Mouse (Mus musculus): ENCODE data around the gene Hist1h2ak. TPM values are rescaled to one million over a fixed set of nuclear protein-coding genes. Genes with fewer than 3 reads are reported as not detected.
"Not testable (repeated sequence)": the region's sequence is repeated elsewhere in the genome, so short reads cannot be mapped to it uniquely, and the experiment has no call there.

Gene Hist1h2ak
- polyA plus RNA-seq, 1 experiment from 2014 or later, result 19.9 TPM

DNA sequence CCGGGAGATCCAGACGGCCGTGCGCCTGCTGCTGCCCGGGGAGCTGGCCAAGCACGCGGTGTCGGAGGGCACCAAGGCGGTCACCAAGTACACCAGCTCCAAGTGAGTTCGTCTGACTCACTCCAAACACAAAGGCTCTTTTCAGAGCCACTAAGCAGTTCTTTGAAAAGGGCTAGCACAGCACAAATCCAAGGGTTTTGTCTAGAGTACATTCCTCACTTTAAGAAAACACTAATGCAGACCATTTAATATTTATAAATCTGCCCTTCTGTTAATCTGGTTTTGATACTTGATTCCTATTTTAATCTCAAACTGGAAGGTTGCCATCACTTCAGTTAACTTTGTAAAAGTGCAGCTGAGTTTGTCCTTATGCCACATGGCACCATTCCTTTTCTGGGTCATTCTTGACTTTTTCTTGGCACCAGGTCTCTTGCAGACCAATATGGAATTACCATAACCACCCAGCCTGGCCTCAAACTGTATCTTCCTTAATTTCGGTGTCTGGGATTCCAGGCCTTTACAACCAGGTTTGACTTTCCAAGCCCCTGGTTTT is 31.2 kb downstream of the Hist1h2ak start:
- 2% methylated on average over 11 of the region's 11 CpGs for WGBS

DNA sequence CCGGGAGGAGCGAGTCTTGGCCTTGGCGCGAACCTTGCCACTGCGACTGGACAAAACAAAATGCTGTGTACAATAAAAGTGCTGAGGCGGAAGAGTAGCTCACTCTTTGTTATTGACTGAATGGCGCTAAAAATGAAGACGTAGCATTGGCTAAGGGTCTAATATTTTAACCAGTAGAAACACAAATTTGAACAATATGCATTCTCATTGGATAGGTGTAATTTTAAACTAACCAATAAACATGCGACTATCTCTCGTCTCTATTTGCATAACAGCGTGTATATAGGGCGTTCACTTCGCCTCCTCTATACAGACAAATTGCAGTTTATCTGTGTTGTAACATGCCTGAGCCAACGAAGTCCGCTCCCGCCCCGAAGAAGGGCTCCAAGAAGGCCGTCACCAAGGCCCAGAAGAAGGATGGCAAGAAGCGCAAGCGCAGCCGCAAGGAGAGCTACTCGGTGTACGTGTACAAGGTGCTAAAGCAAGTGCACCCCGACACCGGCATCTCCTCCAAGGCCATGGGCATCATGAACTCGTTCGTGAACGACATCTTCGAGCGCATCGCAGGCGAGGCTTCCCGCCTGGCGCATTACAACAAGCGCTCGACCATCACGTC is 31.8 kb downstream of the Hist1h2ak start, which contains the start of gene Hist1h2bm:
Gene Hist1h2bm, plus strand, starts transcription at position 288 of the 616 bp plus-strand sequence.
- under 1% methylated on average over 37 of the region's 37 CpGs for WGBS
- H3K27me3 ChIP-seq (ENCODE audit: low read depth, poor library complexity, severe bottlenecking); H3K36me3 ChIP-seq; H3K9me3 ChIP-seq (replicated peaks): not testable (repeated sequence)
- H3K4me3 ChIP-seq, result peak within 1 kb of the TSS; percentile 54
- H3K27ac ChIP-seq (replicated peaks), result peak within 1 kb of the TSS; percentile 97
- DNase-seq (ENCODE audit: low spot score), result peak; percentile 79
- peaks cover 43% of the 10 kb centered on the region for H3K4me1 ChIP-seq

More for the DNA sequence above, 31.2 kb downstream of the Hist1h2ak start:
- peak overlapping the region; percentile 97 for H3K27ac ChIP-seq (replicated peaks)
- no peaks in the 10 kb centered on the region for H3K36me3 ChIP-seq
- DNase-seq (ENCODE audit: low spot score), result peak; percentile 40
- H3K4me1 ChIP-seq, result peaks cover 48% of the 10 kb centered on the region
- H3K4me3 ChIP-seq, result peak overlapping the region; percentile 54
- H3K27me3 ChIP-seq (ENCODE audit: low read depth, poor library complexity, severe bottlenecking), result no peaks in the 10 kb centered on the region
- no peaks in the 10 kb centered on the region for H3K9me3 ChIP-seq (replicated peaks)

DNA sequence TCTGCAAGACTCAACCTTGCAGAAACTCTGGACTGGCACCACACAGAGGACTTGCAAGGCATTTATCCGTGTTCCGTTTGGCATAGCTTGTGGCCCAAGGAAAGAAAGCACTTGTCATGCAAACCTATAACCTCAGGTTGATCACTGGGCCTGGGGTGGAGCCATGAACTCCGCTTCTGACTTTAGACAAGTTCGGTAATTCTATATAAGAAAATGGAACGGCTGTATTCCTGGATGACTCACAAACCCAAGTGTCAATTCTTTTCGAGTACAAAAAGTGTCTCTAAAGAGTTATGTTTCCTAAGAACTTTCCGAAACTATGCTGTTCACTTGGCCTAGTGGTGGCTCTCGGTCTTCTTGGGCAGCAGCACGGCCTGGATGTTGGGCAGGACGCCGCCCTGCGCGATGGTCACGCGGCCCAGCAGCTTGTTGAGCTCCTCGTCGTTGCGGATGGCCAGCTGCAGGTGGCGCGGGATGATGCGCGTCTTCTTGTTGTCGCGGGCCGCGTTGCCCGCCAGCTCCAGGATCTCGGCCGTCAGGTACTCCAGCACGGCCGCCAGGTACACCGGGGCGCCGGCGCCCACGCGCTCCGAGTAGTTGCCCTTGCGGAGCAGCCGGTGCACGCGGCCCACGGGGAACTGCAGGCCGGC is 32.4 kb downstream of the Hist1h2ak start:
- H3K36me3 ChIP-seq; H3K9me3 ChIP-seq (replicated peaks); H3K27me3 ChIP-seq (ENCODE audit: low read depth, poor library complexity, severe bottlenecking): not testable (repeated sequence)
- DNase-seq (ENCODE audit: low spot score), result peak; percentile 54
- Histone ChIP-seq H3K27ac (replicated peaks) (peak overlapping the region; percentile 97), H3K4me3 (peak overlapping the region; percentile 54), H3K4me1 (peaks cover 38% of the 10 kb centered on the region)
- 2% methylated on average over 26 of the region's 44 CpGs for WGBS

DNA sequence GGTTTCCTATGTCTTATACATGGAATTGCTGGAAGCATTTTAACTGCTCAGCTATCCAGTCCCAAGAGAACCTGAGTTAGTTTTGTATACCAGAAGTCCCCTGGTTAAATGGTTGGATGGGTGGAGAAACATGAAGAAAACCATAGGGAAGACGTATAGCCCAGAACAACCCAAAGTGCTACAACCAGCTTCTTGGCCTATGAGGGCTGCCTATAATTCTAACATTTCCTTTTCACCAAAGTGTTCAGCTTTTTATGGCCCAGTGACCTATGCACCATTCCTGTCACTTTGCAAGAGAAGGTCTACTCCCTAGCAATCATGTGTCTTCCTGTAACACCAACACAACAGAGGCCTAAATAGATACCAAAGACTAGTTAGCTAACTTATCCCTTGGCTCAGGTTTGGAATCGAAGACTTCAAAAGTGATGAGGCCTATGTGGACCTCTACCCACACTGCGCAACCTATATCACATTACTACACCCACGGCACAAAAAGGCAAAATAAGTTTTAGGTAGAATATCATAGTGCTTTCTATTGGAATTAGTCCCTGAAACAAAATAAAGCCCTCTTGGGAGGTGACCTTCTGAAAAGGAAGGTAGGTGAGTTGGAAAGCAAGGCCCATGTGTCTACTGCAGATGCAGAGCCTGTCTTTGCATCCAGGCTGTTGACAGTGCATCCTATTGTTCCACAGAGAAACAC is 35.1 kb downstream of the Hist1h2ak start:
- peak; percentile 37 for DNase-seq (ENCODE audit: low spot score)
- Histone ChIP-seq H3K27me3 (ENCODE audit: low read depth, poor library complexity, severe bottlenecking) (no peaks in the 10 kb centered on the region), H3K9me3 (replicated peaks) (no peaks in the 10 kb centered on the region), H3K36me3 (no peaks in the 10 kb centered on the region), H3K4me1 (peaks cover 47% of the 10 kb centered on the region), H3K4me3 (peak overlapping the region; percentile 56), H3K27ac (replicated peaks) (peak overlapping the region; percentile 87)
- 55% methylated on average over 4 of the region's 4 CpGs for WGBS

DNA sequence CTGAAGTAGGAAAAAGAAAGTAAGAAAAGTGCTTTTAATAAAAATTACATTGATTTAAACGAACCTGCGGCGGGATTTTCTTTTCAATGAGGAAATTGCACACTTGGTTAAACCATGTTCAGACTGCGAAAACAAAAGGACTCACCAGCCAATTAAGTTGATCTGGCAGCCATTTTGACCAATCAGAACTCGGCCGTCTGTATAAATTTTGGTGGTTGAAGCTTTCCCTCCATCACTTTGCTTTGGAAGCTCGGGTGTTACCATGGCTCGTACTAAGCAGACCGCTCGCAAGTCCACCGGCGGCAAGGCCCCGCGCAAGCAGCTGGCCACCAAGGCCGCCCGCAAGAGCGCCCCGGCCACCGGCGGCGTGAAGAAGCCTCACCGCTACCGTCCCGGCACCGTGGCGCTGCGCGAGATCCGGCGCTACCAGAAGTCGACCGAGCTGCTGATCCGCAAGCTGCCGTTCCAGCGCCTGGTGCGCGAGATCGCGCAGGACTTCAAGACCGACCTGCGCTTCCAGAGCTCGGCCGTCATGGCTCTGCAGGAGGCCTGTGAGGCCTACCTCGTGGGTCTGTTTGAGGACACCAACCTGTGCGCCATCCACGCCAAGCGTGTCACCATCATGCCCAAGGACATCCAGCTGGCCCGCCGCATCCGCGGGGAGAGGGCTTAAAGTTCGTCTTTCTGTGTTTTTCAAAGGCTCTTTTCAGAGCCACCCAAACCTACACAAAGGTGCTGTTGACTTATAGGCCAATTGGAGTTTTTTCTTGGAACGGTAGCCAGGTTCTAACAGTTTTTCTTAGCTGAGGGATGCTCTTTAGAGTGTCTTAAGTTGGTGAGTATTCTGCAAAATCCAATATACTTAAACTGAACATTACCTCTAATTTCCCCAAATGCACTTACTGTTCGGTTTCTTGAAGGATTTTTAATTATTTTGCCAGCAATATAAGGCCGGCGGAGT is 36.0 kb downstream of the Hist1h2ak start, which contains the start of gene Hist1h3h:
Gene Hist1h3h, plus strand, starts transcription at position 263 of the 961 bp plus-strand sequence.
- Histone ChIP-seq H3K4me3 (peak within 1 kb of the TSS; percentile 57), H3K4me1 (peaks cover 42% of the 10 kb centered on the region), H3K27ac (replicated peaks) (peak within 1 kb of the TSS; percentile 94)
- H3K9me3 ChIP-seq (replicated peaks); H3K27me3 ChIP-seq (ENCODE audit: low read depth, poor library complexity, severe bottlenecking); H3K36me3 ChIP-seq: not testable (repeated sequence)
- 1% methylated on average over 29 of the region's 56 CpGs for WGBS
- DNase-seq (ENCODE audit: low spot score), result peak; percentile 87

DNA sequence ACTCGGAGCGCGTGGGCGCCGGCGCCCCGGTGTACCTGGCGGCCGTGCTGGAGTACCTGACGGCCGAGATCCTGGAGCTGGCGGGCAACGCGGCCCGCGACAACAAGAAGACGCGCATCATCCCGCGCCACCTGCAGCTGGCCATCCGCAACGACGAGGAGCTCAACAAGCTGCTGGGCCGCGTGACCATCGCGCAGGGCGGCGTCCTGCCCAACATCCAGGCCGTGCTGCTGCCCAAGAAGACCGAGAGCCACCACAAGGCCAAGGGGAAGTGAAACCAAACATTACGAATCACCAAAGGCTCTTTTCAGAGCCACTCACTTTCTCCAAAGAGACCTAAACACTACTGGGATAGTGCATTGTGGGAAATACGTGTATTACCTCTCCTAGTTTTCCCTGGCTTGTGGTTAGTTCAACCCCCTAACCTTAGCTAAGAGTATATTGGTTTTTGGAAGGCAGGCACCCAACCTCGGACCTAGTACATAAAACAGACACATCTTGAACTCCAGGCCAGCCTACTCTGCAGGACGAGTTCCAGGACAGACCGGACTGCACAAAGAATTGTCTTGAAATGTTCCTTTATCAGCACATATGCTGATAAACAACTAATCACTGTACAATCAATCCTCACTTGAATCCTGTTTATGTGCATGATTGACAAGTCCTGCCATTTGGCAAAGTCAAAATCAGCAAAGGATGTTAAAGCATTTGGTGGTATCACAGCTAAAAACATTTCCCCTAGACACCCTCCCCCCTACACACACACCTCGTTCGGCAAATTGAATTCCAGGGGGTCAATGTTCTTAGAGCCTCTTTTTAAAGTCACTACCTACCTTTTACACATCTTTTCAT is 36.9 kb downstream of the Hist1h2ak start:
- under 1% methylated on average over 15 of the region's 38 CpGs for WGBS
- DNase-seq (ENCODE audit: low spot score), result peak; percentile 58
- H3K9me3 ChIP-seq (replicated peaks), result not testable (repeated sequence)

DNA sequence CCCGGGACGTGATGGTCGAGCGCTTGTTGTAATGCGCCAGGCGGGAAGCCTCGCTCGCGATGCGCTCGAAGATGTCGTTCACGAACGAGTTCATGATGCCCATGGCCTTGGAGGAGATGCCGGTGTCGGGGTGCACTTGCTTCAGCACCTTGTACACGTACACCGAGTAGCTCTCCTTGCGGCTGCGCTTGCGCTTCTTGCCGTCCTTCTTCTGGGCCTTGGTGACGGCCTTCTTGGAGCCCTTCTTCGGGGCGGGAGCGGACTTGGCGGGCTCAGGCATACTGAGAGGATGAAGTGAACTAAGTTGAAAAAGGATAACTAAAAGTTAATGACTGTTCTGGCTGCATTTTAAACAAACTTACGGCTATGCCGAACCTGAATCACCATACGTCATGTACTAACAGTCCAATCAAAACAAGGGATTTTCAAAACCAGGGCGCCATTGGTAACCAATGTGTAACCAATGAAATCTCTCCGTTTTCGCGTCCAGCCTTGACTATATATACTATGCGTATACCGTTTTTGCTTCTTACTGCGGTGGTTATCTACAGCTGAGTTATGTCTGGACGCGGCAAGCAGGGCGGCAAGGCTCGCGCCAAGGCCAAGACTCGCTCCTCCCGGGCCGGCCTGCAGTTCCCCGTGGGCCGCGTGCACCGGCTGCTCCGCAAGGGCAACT is 37.6 kb downstream of the Hist1h2ak start, which contains the start of the genes Hist1h2bl and Hist1h2ai:
Gene Hist1h2bl, minus strand, starts transcription at position 280 of the 676 bp plus-strand sequence.
Gene Hist1h2ai, plus strand, starts transcription at position 559 of the 676 bp plus-strand sequence.
- peaks cover 41% of the 10 kb centered on the region for H3K4me1 ChIP-seq
- H3K4me3 ChIP-seq, result peak within 1 kb of the TSS; percentile 57
- peak within 1 kb of the TSS; percentile 94 for H3K27ac ChIP-seq (replicated peaks)
- not testable (repeated sequence) for H3K27me3 ChIP-seq (ENCODE audit: low read depth, poor library complexity, severe bottlenecking); H3K9me3 ChIP-seq (replicated peaks); H3K36me3 ChIP-seq
- peak; percentile 82 for DNase-seq (ENCODE audit: low spot score)
- under 1% methylated on average over 37 of the region's 50 CpGs for WGBS

More for the DNA sequence above, 36.9 kb downstream of the Hist1h2ak start:
- H3K4me3 ChIP-seq, result peak overlapping the region; percentile 57
- H3K27me3 ChIP-seq (ENCODE audit: low read depth, poor library complexity, severe bottlenecking); H3K36me3 ChIP-seq: not testable (repeated sequence)
- peak overlapping the region; percentile 94 for H3K27ac ChIP-seq (replicated peaks)
- peaks cover 39% of the 10 kb centered on the region for H3K4me1 ChIP-seq

DNA sequence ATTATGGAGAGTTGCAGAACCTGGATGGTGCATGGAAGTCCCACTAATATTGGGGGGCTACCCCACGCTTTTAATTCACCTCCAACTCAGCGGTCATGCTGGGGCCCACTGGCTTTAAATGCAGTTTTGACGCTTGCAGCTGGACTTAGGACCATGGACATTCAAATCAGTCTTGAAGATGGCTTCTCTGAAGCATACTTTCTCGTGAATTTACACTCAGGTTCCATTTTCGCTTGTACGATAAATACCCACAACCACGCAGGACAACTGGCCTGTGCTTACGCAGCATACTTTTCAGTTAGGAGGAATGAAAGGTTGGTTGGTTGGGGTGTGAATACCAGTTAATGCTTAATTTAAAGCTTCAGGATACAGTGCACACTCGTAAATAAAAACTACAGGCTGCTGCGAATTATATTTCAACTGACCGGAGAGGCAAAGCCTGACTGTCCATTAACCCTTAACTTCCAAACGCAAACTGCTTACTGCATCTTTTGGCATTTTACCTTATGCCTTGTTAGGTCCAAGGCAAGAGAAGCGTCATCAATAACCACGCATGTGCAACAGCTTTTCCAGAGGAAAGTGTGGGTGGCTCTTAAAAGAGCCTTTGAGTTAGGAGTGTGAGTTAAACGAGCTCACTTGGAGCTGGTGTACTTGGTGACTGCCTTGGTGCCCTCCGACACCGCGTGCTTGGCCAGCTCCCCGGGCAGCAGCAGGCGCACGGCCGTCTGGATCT is 38.3 kb downstream of the Hist1h2ak start:
- 1% methylated on average over 22 of the region's 22 CpGs for WGBS
- H3K27ac ChIP-seq (replicated peaks), result peak overlapping the region; percentile 92
- H3K27me3 ChIP-seq (ENCODE audit: low read depth, poor library complexity, severe bottlenecking), result no peaks in the 10 kb centered on the region
- H3K9me3 ChIP-seq (replicated peaks), result no peaks in the 10 kb centered on the region
- H3K36me3 ChIP-seq, result no peaks in the 10 kb centered on the region
- H3K4me1 ChIP-seq, result peaks cover 34% of the 10 kb centered on the region
- H3K4me3 ChIP-seq, result peak overlapping the region; percentile 57
- peak; percentile 48 for DNase-seq (ENCODE audit: low spot score)

DNA sequence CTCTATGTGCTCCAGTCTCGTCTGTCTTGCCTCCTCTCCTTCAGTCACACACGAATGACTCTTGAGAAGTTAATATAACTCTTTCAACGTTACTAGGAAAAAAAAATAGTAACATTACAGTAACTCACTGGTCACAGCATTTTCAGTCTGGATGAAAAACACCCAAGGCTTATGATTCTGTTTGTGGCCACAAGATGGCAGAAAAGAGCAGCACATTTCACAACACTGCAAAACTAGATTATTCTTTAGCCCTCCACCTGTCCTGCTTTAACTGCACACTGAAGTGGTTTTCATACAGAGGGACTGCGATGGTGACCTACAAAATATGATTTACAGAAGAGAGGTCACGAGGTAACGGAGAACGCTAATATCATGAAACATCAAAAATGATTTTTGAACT is 38.9 kb downstream of the Hist1h2ak start:
- H3K27ac ChIP-seq (replicated peaks), result peak overlapping the region; percentile 92
- H3K27me3 ChIP-seq (ENCODE audit: low read depth, poor library complexity, severe bottlenecking), result no peaks in the 10 kb centered on the region
- 2% methylated on average over 7 of the region's 7 CpGs for WGBS
- H3K9me3 ChIP-seq (replicated peaks), result no peaks in the 10 kb centered on the region
- DNase-seq (ENCODE audit: low spot score), result peak; percentile 41
- H3K36me3 ChIP-seq, result no peaks in the 10 kb centered on the region
- H3K4me1 ChIP-seq, result peaks cover 28% of the 10 kb centered on the region
- peak overlapping the region; percentile 57 for H3K4me3 ChIP-seq

DNA sequence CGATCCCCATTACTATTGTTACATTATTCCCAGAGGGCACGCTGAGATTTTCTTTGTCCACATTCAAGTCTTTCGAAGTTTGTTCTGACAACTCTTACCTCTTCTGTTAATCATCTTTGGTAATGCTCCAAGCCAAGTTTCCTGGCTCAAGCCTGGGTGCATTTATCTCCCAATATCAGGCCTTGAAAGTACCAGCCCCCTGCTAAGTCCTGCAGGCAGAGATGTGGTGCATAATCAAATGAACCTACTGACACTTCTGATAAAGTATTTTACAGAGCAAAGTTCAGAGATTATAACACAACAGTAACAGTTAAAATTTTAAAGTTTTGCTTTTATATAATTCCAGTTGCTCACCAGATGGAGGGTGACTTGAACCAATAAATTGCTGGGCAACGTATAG is 41.9 kb downstream of the Hist1h2ak start:
- H3K27ac ChIP-seq (replicated peaks), result no peak overlapping the region
- no peaks in the 10 kb centered on the region for H3K27me3 ChIP-seq (ENCODE audit: low read depth, poor library complexity, severe bottlenecking)
- H3K4me3 ChIP-seq, result peak overlapping the region; percentile 68
- WGBS, result 31% methylated on average over 4 of the region's 4 CpGs
- H3K4me1 ChIP-seq, result peaks cover 12% of the 10 kb centered on the region
- DNase-seq (ENCODE audit: low spot score), result no peak
- H3K9me3 ChIP-seq (replicated peaks), result no peaks in the 10 kb centered on the region
- H3K36me3 ChIP-seq, result no peaks in the 10 kb centered on the region
